Mouse (Mus musculus): ENCODE results near the gene Hook2. TPM values are rescaled to one million over a fixed set of nuclear protein-coding genes. Genes with fewer than 3 reads are reported as not detected.

Hook2 gene
- polyA plus RNA-seq, 1 experiment, result 7.0 TPM

- Histone ChIP-seq H3K27me3 (ENCODE audit: control insufficient read depth, insufficient read depth, insufficient read length) (no peaks in the 10 kb centered on the region), H3ac (ENCODE audit: control insufficient read depth, insufficient read length, low read depth) (peak overlapping the region; percentile 47), H3K79me3 (ENCODE audit: low read depth) (no peaks in the 10 kb centered on the region), H3K36me3 (ENCODE audit: control insufficient read depth, insufficient read depth) (no peaks in the 10 kb centered on the region), H3K79me2 (ENCODE audit: control insufficient read depth, insufficient read depth) (no peaks in the 10 kb centered on the region), H3K4me3 (ENCODE audit: insufficient read depth, poor library complexity, severe bottlenecking) (no peak overlapping the region)
- TF ChIP-seq FOSL1 (IDR thresholded peaks at IDR 0.05; ENCODE audit: insufficient read depth, low read length, poor library complexity, severe bottlenecking) (no peak), MYOD1 (IDR thresholded peaks at IDR 0.05; ENCODE audit: control insufficient read depth, insufficient read length, low read depth) (no peak), MAX (IDR thresholded peaks at IDR 0.05) (peak; percentile 34), CTCF (IDR thresholded peaks at IDR 0.05; ENCODE audit: control insufficient read depth, insufficient read depth, insufficient read length) (peak; percentile 96), MYOG (IDR thresholded peaks at IDR 0.05; ENCODE audit: control insufficient read depth, extremely low read depth, insufficient read length) (no peak)
Observed at GRCm38 (mm10) chr8:84997649-84998295, 7.4 kb downstream of the Hook2 start.

GRCm38 (mm10) chr8:85007686-85008085 lies 17.3 kb downstream of the Hook2 start:
- peaks cover 6% of the 10 kb centered on the region for H3K27me3 ChIP-seq (ENCODE audit: control insufficient read depth, insufficient read depth, insufficient read length)

GRCm38 (mm10) chr8:85011242-85011641 lies 20.8 kb downstream of the Hook2 start:
- Histone ChIP-seq H3K36me3 (ENCODE audit: control insufficient read depth, insufficient read depth) (no peaks in the 10 kb centered on the region), H3K27me3 (ENCODE audit: control insufficient read depth, insufficient read depth, insufficient read length) (peaks cover 11% of the 10 kb centered on the region)
- TF ChIP-seq CEBPB (IDR thresholded peaks at IDR 0.05; ENCODE audit: low read depth) (no peak), CTCF (IDR thresholded peaks at IDR 0.05; ENCODE audit: control insufficient read depth, insufficient read depth, insufficient read length) (no peak), MAX (IDR thresholded peaks at IDR 0.05) (no peak), MYOD1 (IDR thresholded peaks at IDR 0.05; ENCODE audit: control insufficient read depth, insufficient read length, low read depth) (no peak), MYOG (IDR thresholded peaks at IDR 0.05; ENCODE audit: control insufficient read depth, extremely low read depth, insufficient read length) (no peak), USF1 (IDR thresholded peaks at IDR 0.05; ENCODE audit: low read depth) (no peak), FOSL1 (IDR thresholded peaks at IDR 0.05; ENCODE audit: insufficient read depth, low read length, poor library complexity, severe bottlenecking) (no peak)

More at GRCm38 (mm10) chr8:85007686-85008085, 17.3 kb downstream of the Hook2 start:
- TF ChIP-seq CTCF (IDR thresholded peaks at IDR 0.05; ENCODE audit: control insufficient read depth, insufficient read depth, insufficient read length) (no peak), MAX (IDR thresholded peaks at IDR 0.05) (no peak), FOSL1 (IDR thresholded peaks at IDR 0.05; ENCODE audit: insufficient read depth, low read length, poor library complexity, severe bottlenecking) (no peak), MYOD1 (IDR thresholded peaks at IDR 0.05; ENCODE audit: control insufficient read depth, insufficient read length, low read depth) (no peak), CEBPB (IDR thresholded peaks at IDR 0.05; ENCODE audit: low read depth) (no peak), USF1 (IDR thresholded peaks at IDR 0.05; ENCODE audit: low read depth) (no peak), MYOG (IDR thresholded peaks at IDR 0.05; ENCODE audit: control insufficient read depth, extremely low read depth, insufficient read length) (no peak)
- Histone ChIP-seq H3K79me3 (ENCODE audit: low read depth) (no peaks in the 10 kb centered on the region), H3K4me3 (ENCODE audit: insufficient read depth, poor library complexity, severe bottlenecking) (no peak overlapping the region), H3K79me2 (ENCODE audit: control insufficient read depth, insufficient read depth) (no peaks in the 10 kb centered on the region), H3K36me3 (ENCODE audit: control insufficient read depth, insufficient read depth) (no peaks in the 10 kb centered on the region), H3ac (ENCODE audit: control insufficient read depth, insufficient read length, low read depth) (no peak overlapping the region)

GRCm38 (mm10) chr8:85013230-85013840 lies 22.9 kb downstream of the Hook2 start:
- no peaks in the 10 kb centered on the region for H3K79me2 ChIP-seq (ENCODE audit: control insufficient read depth, insufficient read depth)
- H3ac ChIP-seq (ENCODE audit: control insufficient read depth, insufficient read length, low read depth), result peak overlapping the region; percentile 12
- H3K27me3 ChIP-seq (ENCODE audit: control insufficient read depth, insufficient read depth, insufficient read length), result peaks cover 11% of the 10 kb centered on the region
- TF ChIP-seq CTCF (IDR thresholded peaks at IDR 0.05; ENCODE audit: control insufficient read depth, insufficient read depth, insufficient read length) (peak; percentile 17), CEBPB (IDR thresholded peaks at IDR 0.05; ENCODE audit: low read depth) (no peak)
- H3K36me3 ChIP-seq (ENCODE audit: control insufficient read depth, insufficient read depth), result peaks cover 1% of the 10 kb centered on the region
- H3K79me3 ChIP-seq (ENCODE audit: low read depth), result no peaks in the 10 kb centered on the region
- H3K4me3 ChIP-seq (ENCODE audit: insufficient read depth, poor library complexity, severe bottlenecking), result no peak overlapping the region

More at GRCm38 (mm10) chr8:85011242-85011641, 20.8 kb downstream of the Hook2 start:
- no peaks in the 10 kb centered on the region for H3K79me2 ChIP-seq (ENCODE audit: control insufficient read depth, insufficient read depth)
- no peak overlapping the region for H3ac ChIP-seq (ENCODE audit: control insufficient read depth, insufficient read length, low read depth)
- H3K79me3 ChIP-seq (ENCODE audit: low read depth), result no peaks in the 10 kb centered on the region
- no peak overlapping the region for H3K4me3 ChIP-seq (ENCODE audit: insufficient read depth, poor library complexity, severe bottlenecking)

GRCm38 (mm10) chr8:85014431-85014830 lies 24.0 kb downstream of the Hook2 start, which contains the start of gene Best2:
Gene Best2, minus strand, starts transcription at chr8:85014531.
- Histone ChIP-seq H3K36me3 (ENCODE audit: control insufficient read depth, insufficient read depth) (peaks cover 12% of the 10 kb centered on the region), H3K79me2 (ENCODE audit: control insufficient read depth, insufficient read depth) (no peaks in the 10 kb centered on the region), H3K79me3 (ENCODE audit: low read depth) (no peaks in the 10 kb centered on the region), H3K27me3 (ENCODE audit: control insufficient read depth, insufficient read depth, insufficient read length) (peaks cover 11% of the 10 kb centered on the region), H3ac (ENCODE audit: control insufficient read depth, insufficient read length, low read depth) (peak within 1 kb of the TSS; percentile 12), H3K4me3 (ENCODE audit: insufficient read depth, poor library complexity, severe bottlenecking) (no peak within 1 kb of the TSS)
- TF ChIP-seq MAX (IDR thresholded peaks at IDR 0.05) (no peak), MYOG (IDR thresholded peaks at IDR 0.05; ENCODE audit: control insufficient read depth, extremely low read depth, insufficient read length) (no peak), MYOD1 (IDR thresholded peaks at IDR 0.05; ENCODE audit: control insufficient read depth, insufficient read length, low read depth) (no peak), FOSL1 (IDR thresholded peaks at IDR 0.05; ENCODE audit: insufficient read depth, low read length, poor library complexity, severe bottlenecking) (no peak), USF1 (IDR thresholded peaks at IDR 0.05; ENCODE audit: low read depth) (no peak), CTCF (IDR thresholded peaks at IDR 0.05; ENCODE audit: control insufficient read depth, insufficient read depth, insufficient read length) (no peak), CEBPB (IDR thresholded peaks at IDR 0.05; ENCODE audit: low read depth) (no peak)

Data from C2C12 (cell line).